Mouse (Mus musculus): Measurements from ENCODE around the gene Psrc1.

The Psrc1 gene

DNA sequence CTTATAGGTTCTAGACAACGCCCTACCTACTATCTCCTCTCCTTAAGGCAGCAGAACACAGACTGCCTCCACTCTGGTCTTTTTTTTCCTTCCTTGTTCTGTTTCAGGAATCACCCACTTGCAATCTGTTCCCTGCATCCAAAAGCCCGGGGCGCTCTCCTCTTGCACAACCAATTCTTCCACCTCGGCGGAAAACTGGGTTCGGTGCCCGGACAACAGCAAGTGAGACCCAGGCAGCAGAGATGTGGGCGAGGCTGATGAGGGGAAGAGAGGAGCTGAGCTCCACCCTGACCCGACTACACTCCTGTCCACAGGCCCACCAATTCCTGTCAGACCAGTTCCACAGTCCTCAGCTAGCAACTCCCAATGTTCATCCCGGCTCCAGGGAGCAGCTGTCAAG is 2.5 kb downstream of the Psrc1 start:
- no peak for DNase-seq (ENCODE audit: low spot score in 2 of 2)

DNA sequence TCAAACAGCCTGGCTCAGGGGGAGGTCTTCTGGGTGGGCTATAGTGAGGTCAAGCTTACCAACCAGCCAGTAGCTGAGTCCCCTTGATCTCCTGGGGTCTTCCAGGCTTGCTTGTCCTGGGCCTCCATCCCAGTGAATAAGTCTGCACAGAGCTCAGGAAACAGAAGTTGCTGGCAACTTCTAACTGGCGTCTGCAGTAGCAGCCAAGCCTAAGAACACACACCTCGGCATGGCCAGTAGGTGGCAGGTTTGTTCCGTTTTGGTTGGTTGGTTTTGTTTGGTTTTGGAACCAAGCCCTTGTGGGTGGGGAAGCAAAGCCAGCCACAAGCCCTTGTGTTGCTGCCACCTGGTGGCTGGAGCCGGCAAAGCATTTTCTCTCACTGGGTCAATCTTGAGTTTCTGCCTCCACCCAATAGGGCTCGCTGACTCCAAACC is 5.5 kb downstream of the Psrc1 start:
- DNase-seq (ENCODE audit: low spot score in 2 of 2) = peak; percentile 88 to 94

DNA sequence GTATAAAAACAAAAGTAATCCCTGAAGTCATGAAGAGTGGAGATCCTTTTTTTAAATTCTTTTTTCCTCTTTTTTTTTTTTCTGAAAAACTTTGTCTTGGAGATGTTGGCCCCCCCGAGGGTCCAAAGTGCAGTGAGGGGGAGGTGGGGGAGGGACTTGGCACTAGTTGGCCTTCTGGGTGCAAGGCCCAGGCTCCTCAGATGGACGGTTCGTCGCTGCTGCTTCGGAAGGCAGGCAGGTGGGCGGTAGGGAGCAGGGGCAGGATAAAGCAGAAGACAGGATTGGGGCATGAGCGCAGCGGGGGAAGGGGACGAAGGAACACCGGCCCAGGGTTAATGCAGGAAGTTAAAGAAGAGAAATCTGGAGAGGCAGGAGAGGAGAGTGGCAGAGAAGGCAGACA is 8.7 kb downstream of the Psrc1 start:
- no peak for DNase-seq (ENCODE audit: low spot score in 2 of 2)

DNA sequence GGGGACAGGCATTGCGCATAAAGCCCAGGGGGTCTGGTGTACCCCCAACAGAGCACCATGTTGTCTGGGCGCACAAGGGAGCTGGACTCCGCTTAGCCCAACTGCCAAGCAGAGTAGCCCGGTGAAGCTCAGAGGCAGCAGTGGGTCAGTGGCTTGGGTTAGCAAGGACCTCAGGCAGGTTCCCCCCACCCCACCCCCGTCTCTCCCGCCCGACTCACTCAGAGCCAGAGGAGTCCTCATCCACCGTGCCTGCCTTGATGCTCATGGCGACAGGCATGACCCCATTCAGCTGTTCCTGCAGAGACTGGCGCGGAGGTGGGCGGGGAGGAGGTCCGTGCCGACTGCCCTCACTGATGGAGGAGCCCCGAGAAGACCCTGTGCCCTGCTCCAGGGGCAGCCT is 9.2 kb downstream of the Psrc1 start:
- DNase-seq (ENCODE audit: low spot score in 2 of 2) = no peak

DNA sequence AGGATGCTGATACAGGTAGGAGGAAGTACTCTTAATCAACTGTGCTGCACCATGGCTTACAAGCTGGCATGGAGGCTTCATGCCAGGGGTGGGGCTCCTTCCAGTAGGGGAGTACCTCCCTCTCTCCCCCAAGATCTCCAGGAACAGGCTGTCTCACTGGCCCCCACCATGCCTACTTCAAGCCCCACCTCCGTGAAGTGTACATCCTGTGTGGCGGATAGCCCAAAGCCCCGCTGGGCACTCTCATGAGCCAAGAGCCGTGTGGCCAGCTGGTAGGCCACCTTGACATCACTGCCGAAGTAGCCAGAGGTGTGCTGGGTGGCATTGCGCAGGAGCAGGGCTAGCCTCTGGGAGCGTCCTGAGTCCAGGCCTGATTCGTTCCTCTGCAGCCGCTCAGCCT is 14.6 kb downstream of the Psrc1 start:
- no peak for DNase-seq (ENCODE audit: low spot score in 2 of 2)

DNA sequence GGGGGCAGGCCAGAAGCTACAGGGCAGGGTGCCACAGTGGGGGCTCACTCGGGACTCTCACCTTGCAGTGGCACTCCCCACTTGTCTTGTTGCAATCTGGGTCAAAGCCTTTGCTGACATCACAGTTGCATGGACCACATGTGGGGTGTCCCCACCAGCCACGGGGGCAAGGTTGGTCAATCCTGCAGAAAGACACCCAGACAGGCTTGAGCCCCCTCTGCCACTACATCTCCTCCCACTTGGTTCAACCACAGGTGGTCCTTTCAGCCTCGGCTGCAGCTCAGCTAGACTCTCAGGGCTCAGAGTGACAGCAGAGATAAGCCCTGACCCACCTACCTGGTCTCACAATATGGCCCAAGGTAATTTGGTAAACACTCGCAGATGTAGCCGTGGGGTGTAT is 16.8 kb downstream of the Psrc1 start:
- DNase-seq (ENCODE audit: low spot score in 2 of 2) = no peak

DNA sequence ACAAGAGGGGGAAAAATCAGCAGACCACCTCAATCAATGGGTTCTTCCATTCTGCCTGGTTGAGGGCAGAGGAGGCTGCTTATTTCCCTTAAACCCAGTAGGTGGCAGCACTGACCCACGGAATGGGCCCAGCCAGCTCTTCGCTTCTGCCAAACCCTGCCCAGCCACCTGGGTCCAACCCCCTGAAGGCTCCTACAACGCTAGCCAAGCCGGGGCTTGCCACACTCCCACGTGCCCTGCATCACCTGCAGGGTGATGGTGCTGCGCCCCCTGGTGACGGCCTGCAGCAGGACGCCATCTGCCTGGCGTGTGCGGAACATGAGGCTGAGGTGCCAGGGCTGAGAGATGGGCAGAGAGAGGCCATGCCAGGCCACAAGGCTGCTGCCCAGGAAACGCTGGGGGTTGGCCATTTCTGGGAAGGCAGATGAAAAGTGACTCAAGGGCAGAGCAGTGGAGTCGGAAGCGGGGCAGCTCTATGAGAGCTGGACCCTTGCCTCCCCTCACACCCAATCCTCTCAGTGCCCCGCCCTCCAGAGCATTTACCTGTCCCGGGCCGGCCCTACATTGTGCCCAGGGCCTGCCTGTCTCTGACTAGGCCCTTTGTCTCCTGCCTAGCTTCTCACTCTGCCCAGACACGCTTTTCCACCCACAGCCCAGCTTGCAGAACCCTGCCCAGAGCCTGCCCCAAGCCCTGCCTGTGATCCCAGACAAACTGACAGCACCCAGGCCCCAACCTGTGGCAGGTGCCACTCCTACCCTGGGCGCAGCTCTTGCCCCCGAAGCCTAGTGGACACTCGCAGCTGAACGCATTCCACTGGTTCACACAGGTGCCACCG is 18.3 kb downstream of the Psrc1 start:
- DNase-seq (ENCODE audit: low spot score in 2 of 2) = peak; percentile 83 to 84

DNA sequence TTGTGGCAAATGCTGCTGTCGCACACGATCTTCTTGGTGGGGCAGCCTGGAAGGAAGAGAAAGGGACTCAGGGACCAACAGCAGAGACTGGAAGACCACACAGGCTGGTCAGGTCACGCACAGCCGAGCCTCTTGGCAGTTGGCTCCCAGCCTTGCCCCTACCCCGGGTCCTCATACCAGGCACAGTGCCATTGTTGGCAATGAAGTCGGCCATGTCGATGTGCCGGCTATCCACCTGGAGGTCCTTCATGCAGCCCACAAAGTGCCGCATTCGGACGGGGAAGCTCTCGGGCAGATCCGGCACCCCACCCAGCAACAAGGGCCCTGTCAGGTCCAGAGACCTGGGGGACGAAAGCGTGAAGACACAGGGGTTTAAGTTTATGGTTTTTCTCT is 18.9 kb downstream of the Psrc1 start:
- no peak for DNase-seq (ENCODE audit: low spot score in 2 of 2)

DNA sequence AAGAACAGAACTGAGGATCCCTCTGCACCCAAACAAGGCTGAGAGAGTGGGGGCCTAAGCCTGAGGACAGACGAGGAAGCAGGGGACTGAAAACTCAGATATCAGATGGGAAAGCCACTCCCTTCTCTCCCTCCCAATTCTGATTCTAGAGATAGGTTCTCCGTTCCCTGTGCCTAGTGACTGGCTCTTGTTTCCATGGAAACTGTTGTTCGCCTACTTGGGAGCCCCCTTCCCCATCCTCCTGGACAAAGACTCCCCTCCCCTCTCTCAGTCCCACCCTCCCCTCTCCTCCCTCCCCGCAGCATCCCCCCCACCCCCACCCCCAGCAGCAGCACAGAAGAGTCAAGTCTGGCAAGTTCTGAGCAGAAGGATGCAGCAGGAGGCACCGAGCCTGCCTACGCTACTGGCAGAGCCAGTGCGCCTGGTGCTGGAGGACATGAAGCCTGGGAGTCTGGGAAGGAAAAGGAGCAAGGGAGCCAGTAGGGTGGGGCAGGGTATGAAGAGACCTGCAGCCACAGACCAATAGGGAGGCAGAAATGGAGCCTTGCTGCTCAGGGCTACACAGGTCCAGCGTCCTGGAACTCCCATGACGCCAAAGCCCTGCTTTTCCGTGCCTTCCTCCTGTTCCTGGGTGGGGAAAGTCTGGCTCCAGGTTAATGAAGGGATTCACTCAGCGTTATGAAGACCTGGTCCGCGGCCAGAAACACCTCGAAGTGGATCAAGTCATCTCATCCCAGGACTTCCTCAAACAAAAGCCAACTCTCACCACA is 22.1 kb downstream of the Psrc1 start:
- DNase-seq (ENCODE audit: low spot score in 2 of 2) = no peak

DNA sequence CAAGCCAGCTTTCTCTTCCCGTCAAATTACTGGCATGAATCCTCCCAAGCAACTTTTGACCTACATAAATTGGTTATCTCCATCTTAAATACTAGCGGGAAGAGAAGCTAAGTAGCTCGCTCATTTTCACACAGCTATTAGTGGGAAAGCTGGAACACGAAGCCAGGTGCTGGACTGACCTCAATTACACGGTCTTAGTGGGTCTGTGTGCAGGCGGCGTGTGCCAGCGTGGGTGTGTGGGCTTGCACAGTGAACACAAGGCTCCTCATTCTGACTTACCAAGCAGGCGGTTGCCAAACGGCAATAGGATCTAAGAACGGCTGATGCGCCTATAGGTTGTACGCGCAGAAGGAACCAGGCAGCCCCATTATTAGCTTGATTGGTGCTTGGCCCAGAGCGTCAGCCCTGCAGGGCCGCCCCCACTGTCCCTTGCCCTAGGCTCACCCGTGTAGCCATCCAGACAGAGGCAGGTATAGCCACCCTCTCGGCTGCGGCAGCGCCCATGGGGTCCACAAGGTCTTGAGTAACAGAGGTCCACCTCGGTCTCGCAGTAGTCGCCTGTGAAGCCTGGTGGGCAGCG is 22.8 kb downstream of the Psrc1 start:
- DNase-seq (ENCODE audit: low spot score in 2 of 2) = no peak

DNA sequence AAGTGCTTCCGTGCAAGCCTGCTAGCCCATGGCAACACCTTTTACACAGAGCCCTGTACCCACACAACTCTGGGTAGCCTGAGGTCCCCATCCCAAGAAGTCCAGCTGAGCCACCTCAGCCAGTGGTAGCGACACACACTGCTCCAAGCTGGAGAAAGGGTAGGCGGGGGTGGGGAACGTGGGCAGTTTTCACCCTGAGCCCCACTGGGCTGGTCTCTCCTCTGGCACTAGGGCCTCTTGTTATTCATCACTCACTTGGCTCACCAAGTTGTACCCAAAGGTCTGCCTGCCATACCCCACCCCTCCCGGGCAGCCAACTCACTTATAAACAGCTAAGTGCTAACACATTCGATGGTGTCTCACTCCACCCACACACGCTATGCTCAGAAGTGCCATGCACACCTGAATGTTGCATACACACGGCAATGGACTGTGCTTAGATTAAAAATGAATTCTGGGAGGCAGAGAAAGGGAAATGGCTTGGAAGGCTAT is 24.9 kb downstream of the Psrc1 start:
- no peak for DNase-seq (ENCODE audit: low spot score in 2 of 2)

DNA sequence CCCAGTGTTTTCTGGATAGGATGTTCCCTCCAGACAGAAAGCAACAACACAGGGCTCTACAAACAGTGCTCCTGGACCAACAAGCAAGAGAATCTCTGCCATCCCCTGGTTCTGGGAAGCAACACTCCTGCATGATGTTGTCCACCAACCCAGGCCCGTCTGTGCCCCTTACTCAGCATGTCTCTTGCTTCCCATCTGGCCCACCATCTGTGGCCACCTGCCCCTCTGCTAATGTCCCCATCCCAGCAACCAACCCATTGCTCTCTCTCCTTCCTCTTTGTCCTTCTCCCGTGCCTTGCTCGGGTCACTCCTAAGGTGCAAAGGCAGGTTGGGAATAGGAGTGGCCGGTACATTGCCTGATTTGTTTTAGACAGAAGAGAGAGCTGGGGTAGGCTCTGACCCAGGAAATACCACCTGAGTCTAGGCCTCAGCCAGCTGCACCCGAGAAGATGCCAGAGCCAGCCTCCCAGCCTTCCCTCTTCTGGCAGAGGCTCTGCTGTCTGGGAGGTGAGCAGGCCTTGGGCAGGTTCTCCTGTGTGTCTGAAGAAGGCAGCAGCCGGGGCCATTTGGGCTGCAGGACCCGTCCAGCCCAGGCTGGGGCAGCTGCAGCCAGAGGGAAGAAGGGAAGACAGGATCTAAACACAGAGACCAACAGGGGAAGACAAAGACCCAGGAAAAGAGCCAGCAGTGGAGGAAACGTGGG is 26.2 kb downstream of the Psrc1 start:
- no peak for DNase-seq (ENCODE audit: low spot score in 2 of 2)

DNA sequence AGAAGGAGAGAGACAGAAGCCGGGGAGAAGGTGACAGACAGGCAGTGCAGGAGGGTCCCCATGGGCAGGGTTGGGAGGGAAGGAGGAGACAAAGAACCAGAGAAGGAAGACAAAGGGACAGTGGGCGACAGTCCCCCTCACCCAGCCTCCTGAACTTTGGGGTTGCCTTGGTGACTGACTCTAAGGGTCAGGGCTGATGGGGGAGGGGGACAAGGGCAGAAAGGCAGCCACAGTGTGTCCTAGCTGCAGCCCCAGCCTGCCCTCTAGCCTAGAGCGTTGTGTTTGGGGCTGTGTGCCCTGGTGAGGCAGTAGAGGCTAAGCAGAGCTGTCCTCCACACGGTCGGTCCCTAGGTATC is 26.7 kb downstream of the Psrc1 start:
- DNase-seq (ENCODE audit: low spot score in 2 of 2) = no peak

DNA sequence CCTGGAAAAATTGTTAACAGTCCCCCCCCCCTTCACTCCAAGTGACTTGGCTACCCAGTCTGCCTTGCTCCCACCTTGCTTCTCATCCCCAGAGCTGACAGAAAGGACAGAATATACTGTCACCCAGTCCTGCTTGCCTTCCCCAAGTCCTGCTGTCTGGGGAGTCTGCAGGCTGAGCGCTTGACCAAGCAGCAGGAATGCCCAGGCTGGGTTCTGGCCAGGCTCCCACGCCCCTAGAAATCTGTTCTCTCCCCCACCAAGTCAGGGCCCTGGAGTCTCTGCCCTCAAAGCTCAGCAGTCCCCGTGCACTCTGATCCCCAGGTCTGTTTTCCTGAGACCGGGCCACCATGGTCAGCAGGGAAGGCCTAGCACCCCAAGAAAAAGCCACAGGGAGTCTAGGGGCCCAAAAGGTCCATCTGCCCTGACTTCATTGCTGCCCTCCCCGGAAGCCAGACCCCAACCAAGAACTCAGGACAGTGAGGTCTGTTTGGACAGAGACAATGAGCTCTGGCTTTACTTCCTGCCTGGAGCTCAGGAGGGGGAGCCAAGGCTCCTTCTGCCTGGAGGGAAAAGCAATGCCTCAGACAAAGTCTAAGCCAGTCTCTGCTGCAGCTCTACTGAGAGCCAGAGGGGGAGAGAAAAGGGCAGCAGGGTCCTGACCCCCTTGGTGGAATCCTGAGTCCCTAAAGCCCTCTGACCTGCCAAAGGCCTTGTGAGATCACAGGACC is 27.6 kb downstream of the Psrc1 start:
- no peak for DNase-seq (ENCODE audit: low spot score in 2 of 2)

DNA sequence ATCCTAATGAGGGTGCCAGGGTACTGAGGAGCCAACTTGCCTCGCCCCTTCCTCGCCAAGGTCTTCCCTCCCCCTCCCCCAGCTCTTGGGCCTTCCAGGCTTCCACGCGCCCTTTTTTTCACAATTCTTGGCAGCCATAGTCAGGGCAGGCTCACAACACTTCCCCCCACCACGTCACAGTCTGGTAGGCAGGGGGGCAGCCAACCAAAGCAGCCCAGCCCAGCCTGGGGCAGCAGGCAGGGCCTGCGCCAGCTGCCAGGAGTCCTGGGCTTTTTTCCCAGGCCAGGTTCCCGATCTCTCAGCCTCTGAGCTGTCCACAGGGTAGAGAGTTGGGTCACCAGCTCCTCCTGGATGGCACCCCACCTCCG is 28.1 kb downstream of the Psrc1 start:
- peak in 1 of 2 experiments; percentile 22 for DNase-seq (ENCODE audit: low spot score in 2 of 2)

DNA sequence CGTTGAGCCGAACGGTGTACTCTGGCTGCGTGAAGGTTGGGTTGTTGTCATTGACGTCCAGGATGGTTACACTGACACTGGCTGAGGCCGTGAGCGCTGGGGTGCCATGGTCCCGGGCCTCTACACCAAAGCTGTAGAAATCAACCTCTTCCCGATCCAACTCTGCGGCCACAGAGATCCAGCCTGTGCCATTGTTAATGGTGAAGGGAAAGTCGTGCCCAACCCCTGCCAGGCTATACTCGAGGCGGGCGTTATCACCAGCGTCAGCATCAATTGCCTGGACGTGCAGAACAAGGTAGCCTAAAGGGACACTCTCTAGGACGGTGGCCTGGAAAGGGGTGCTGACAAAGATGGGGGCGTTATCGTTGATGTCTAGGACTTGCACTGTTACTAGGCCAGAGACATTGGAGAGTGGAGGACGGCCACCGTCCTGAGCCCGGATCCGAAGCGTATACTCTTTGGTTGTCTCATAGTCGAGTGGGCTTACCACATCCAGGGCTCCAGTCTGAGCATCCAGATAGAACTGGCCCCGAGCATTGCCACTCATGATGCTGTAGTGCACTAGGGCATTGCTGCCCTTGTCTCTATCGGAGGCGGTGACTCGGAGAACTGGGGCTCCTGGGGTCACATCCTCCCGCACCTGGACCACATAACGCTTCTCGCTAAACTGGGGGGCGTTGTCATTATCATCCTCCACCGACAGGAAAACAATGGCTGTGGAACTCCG is 30.2 kb downstream of the Psrc1 start:
- DNase-seq (ENCODE audit: low spot score in 2 of 2) = no peak

DNA sequence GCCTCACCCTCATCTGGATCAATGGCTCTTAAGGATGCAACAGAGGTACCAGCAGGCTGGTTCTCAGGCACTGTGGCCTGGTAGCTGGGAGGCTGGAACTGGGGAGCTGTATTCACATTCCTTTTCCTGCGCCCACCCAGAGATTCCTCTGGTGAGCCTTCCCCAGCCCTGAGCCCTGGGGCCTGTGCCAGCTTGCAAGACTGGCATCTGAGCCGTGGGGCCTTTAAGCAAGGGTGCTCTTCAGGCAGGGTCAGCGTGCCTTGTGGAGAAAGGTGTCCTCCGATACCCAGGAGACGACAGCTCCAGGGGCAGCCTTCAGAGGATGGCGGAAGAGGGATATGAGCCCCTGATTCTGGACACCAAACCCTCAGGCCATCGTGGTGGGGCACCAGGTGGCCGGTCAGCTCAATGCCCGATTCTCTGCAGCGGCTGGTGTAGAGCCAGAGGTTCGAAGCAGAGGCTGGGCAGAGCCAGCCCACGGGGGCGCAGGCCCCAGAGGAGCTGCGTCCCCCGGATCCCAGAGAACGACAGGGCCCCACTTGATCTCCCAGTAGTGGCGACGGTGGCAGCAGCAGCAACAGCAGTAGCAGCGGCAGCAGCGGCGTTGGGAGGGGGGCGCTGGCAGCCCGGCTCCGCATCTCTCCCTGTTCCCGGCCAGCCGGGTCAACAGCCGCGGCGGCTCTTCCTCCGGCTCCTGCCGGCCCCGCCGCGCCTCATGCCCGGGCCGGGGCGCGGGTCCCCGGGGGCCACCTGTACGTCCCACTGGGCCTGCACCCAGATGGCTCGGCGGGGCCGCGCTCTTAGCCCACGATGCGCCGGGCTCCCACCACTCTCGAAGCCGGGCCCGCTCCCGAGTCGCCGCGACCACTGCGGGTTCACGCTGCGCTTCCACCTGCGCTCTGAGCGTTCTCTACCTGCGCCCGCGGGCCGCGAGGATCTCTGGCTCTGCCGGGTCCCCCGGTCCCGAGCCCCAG is 31.5 kb downstream of the Psrc1 start, which contains the start of gene Celsr2:
TSS of gene Celsr2 (minus strand) at position 696 of the 974 bp plus-strand sequence.
- no peak for DNase-seq (ENCODE audit: low spot score in 2 of 2)

DNA sequence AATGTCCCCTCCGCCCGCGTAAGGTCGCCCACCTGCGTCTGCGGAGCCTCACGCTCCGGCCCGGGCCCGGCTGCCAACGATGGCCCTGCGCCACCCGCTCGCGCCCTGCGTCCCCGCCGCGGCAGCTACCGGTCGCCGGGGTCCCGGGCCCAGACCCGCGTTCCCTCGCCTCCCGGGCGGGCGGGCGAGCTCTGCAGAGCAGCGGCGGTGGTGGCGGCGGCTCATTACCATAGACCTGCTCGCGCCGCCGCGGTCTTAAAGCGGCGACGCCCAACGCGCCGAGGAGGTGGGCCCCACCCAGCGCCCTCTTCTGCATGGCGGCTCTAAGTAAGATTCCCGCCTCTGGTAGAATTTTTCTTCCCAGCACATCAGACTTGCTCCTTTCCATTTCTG is 32.2 kb downstream of the Psrc1 start:
- DNase-seq (ENCODE audit: low spot score in 2 of 2) = peak; percentile 45 to 51

DNA sequence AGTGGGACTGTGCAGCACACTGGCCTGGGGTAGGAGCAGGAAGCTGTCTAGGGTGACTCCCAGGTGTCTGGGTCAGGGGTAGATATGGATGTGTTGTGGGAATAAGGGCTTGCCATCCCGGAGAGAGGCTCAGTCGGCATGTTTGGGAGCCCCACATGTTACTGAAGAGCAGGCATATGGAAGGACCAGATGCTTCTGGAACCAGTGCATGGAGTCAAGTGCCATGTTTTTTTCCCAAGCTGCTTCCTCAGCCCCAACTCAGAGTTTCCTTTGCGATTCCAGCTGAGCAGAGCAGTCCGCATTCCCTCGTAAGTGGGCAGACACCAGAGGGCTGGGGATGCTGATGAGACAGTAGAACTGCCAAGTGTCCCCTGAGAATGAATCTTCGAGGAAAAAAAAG is 39.4 kb downstream of the Psrc1 start:
- no peak for DNase-seq (ENCODE audit: low spot score in 2 of 2)
